In genomic region chr1:82724339-82725025, GRCm38 (mm10) we compare ENCODE assay signal across 7 mouse cellular contexts. TPM values are rescaled to one million over a fixed set of nuclear protein-coding genes. Genes with fewer than 3 reads are reported as not detected.
DNase-seq lines count a peak whose midpoint lies in the region; ATAC-seq and TF ChIP-seq lines count a peak whose summit lies in the region.

Mff (plus strand) TSS chr1:82724890.

- H3K9ac ChIP-seq in intestine, postnatal 0 days (ENCODE audit: low read depth, low read length), result peak within 1 kb of the TSS; percentile 79
- peak within 1 kb of the TSS; percentile 82 for H3K9ac ChIP-seq in midbrain, embryonic 12.5 days (replicated peaks)

- H3K4me2 ChIP-seq in intestine, postnatal 0 days (replicated peaks; ENCODE audit: low read depth), result peak within 1 kb of the TSS; percentile 78
- peak within 1 kb of the TSS; percentile 83 for H3K4me2 ChIP-seq in midbrain, embryonic 12.5 days (replicated peaks)

- peak; percentile 68 for TF ChIP-seq POLR2A in small intestine, adult 2 months (IDR thresholded peaks at IDR 0.05; ENCODE audit: low read depth, low read length)

- peak; percentile 95 for DNase-seq in adrenal gland, postnatal 10 days
- DNase-seq in embryonic facial prominence, embryonic 10.5 days (ENCODE audit: low spot score), result peak; percentile 93
- peak; percentile 67 for DNase-seq in gonadal fat pad, adult 2 months (ENCODE audit: low read depth)
- peak; percentile 92 for DNase-seq in left cerebral cortex, postnatal 4 days

- intact Hi-C loops in left cerebral cortex, postnatal 4 days (cut with DNase I), result no loop called here

- H3K27ac ChIP-seq in embryonic facial prominence, embryonic 10.5 days (replicated peaks), result peak within 1 kb of the TSS; percentile 95
- peak within 1 kb of the TSS; percentile 54 for H3K27ac ChIP-seq in intestine, postnatal 0 days (ENCODE audit: low read depth, low read length)
- H3K27ac ChIP-seq in midbrain, embryonic 12.5 days (replicated peaks), result peak within 1 kb of the TSS; percentile 54
- H3K27ac ChIP-seq in small intestine, adult 2 months (ENCODE audit: insufficient read depth, low read depth, low read length), result peak within 1 kb of the TSS; percentile 54; the same call in 1 of the 2 replicates

- TF ChIP-seq CTCF in intestine, postnatal 0 days (IDR thresholded peaks at IDR 0.05; ENCODE audit: low read depth), result no peak
- TF ChIP-seq CTCF in small intestine, adult 2 months (IDR thresholded peaks at IDR 0.05; ENCODE audit: extremely low read depth, insufficient read length, insufficient replicate concordance, low read depth, low read length), result no peak

- ATAC-seq in intestine, postnatal 0 days, result peak; percentile 100
- peak; percentile 98 for ATAC-seq in midbrain, embryonic 12.5 days (ENCODE audit: low FRiP score, low read depth)

- no peaks in the 10 kb centered on the region for H3K9me3 ChIP-seq in embryonic facial prominence, embryonic 10.5 days
- H3K9me3 ChIP-seq in intestine, postnatal 0 days (ENCODE audit: control insufficient read depth), result no peaks in the 10 kb centered on the region
- no peaks in the 10 kb centered on the region for H3K9me3 ChIP-seq in midbrain, embryonic 12.5 days

- H3K36me3 ChIP-seq in embryonic facial prominence, embryonic 10.5 days (replicated peaks), result peaks cover 17% of the 10 kb centered on the region
- peaks cover 7% of the 10 kb centered on the region for H3K36me3 ChIP-seq in intestine, postnatal 0 days (ENCODE audit: control insufficient read depth, insufficient read depth)
- peaks cover 8% of the 10 kb centered on the region for H3K36me3 ChIP-seq in midbrain, embryonic 12.5 days
- peaks cover 8% of the 10 kb centered on the region for H3K36me3 ChIP-seq in small intestine, adult 2 months (ENCODE audit: control insufficient read depth, insufficient read depth, low read length)

- 10% methylated on average over 38 of the region's 38 CpGs for WGBS in embryonic facial prominence, embryonic 10.5 days
- WGBS in intestine, postnatal 0 days, result 10% methylated on average over 38 of the region's 38 CpGs
- 10% methylated on average over 38 of the region's 38 CpGs for WGBS in midbrain, embryonic 12.5 days
- 9% methylated on average over 38 of the region's 38 CpGs for WGBS in small intestine, adult 2 months

- peak within 1 kb of the TSS; percentile 86 for H3K4me3 ChIP-seq in embryonic facial prominence, embryonic 10.5 days
- H3K4me3 ChIP-seq in intestine, postnatal 0 days (ENCODE audit: low read depth, low read length), result peak within 1 kb of the TSS; percentile 71
- peak within 1 kb of the TSS; percentile 67 for H3K4me3 ChIP-seq in midbrain, embryonic 12.5 days
- peak within 1 kb of the TSS; percentile 92 for H3K4me3 ChIP-seq in small intestine, adult 2 months (ENCODE audit: low read depth, low read length)

- H3K27me3 ChIP-seq in embryonic facial prominence, embryonic 10.5 days (replicated peaks; ENCODE audit: low read depth, poor library complexity, severe bottlenecking), result peaks cover 18% of the 10 kb centered on the region
- H3K27me3 ChIP-seq in intestine, postnatal 0 days (replicated peaks; ENCODE audit: control insufficient read depth, insufficient read depth, low read length), result no peaks in the 10 kb centered on the region
- peaks cover 6% of the 10 kb centered on the region for H3K27me3 ChIP-seq in midbrain, embryonic 12.5 days
- H3K27me3 ChIP-seq in small intestine, adult 2 months (ENCODE audit: control insufficient read depth, insufficient read depth, low read length), result no peaks in the 10 kb centered on the region

- peaks cover 9% of the 10 kb centered on the region for H3K4me1 ChIP-seq in embryonic facial prominence, embryonic 10.5 days
- H3K4me1 ChIP-seq in intestine, postnatal 0 days (replicated peaks; ENCODE audit: control insufficient read depth, insufficient read depth, low read length), result peaks cover 9% of the 10 kb centered on the region; the same call in 1 of the 2 replicates
- peaks cover 8% of the 10 kb centered on the region for H3K4me1 ChIP-seq in midbrain, embryonic 12.5 days
- 0 out of 2 replicates have a peak, but pooled peaks cover 2% of the 10 kb centered on the region for H3K4me1 ChIP-seq in small intestine, adult 2 months (ENCODE audit: control insufficient read depth, insufficient read depth, insufficient read length, low read length)

RNA-seq across cellular contexts. Expression of gene Mff, which starts in this region (rescaled TPM):
- total RNA-seq in adrenal gland, postnatal 10 days (2021), result 100 to 1,000 TPM; 135 to 162 TPM
- polyA plus RNA-seq in embryonic facial prominence, embryonic 10.5 days (2016; fragmentation: Nextera tagmentation; extraction: Ambion mirVana), result 193 and 203 TPM in 2 replicates
- polyA plus RNA-seq in gonadal fat pad, adult 2 months (2012; rRNA removed), result 58.4 and 61.4 TPM in 2 replicates
- polyA plus RNA-seq in intestine, postnatal 0 days (2015; fragmentation: Nextera tagmentation; extraction: Ambion mirVana), result 132 and 136 TPM in 2 replicates
- 100 to 1,000 TPM; 257 to 259 TPM for total RNA-seq in left cerebral cortex, postnatal 4 days (2021)
- 276 and 284 TPM in 2 replicates for polyA plus RNA-seq in midbrain, embryonic 12.5 days (2016; fragmentation: Nextera tagmentation; extraction: Ambion mirVana)
- 22.3 and 31.7 TPM in 2 replicates for polyA plus RNA-seq in small intestine, adult 2 months (2012; rRNA removed)

Comparison
In these comparisons a context has a peak if more than half of its experiments do, and no peak if none do; other contexts are left out.
1. Peak in every context shown above with its lines: DNase-seq, ATAC-seq, H3K4me3 ChIP-seq and H3K27ac ChIP-seq.